Mouse (Mus musculus) liver, embryonic 11.5 days (tissue): ENCODE results near the gene Srgap1. TPM values are rescaled to one million over a fixed set of nuclear protein-coding genes. Genes with fewer than 3 reads are reported as not detected.

Experiments used
- ATAC-seq: fragments of 200-750 bp; cut with Nextera tagmentation; replicated peaks from 2 replicates; pipeline ENCODE4 v1.8.0; 2017; ENCODE audit warnings: moderate number of reproducible peaks, mild to moderate bottlenecking, moderate TSS enrichment, moderate library complexity; ENCODE audit not compliant: low FRiP score
- DNase-seq: peaks from one replicate; pipeline ENCODE4 v3.0.0-alpha.2; 2017; ENCODE audit warnings: low spot score
- H3K27ac ChIP-seq: fragments of 300-500 bp; sonication (generic); 2 replicates; pipeline ENCODE4 v1.5.1; 2014; ENCODE audit warnings: mild to moderate bottlenecking, low read depth, low read length, control low read depth
- H3K27me3 ChIP-seq: fragments of 300-500 bp; sonication (generic); replicated peaks from 2 replicates; pipeline ENCODE4 v1.6.1; 2014; ENCODE audit warnings: low read length, mixed read lengths; ENCODE audit not compliant: control insufficient read depth, insufficient read depth
- H3K36me3 ChIP-seq: fragments of 300-500 bp; sonication (generic); 2 replicates; pipeline ENCODE4 v1.6.1; 2014; ENCODE audit warnings: mild to moderate bottlenecking, low read length, moderate library complexity, mixed read lengths; ENCODE audit not compliant: control insufficient read depth, insufficient read depth
- H3K4me1 ChIP-seq: fragments of 300-500 bp; sonication (generic); replicated peaks from 2 replicates; pipeline ENCODE4 v1.6.1; 2014; ENCODE audit warnings: low read length, mixed read lengths; ENCODE audit not compliant: control insufficient read depth, insufficient read depth
- H3K4me2 ChIP-seq: fragments of 300-500 bp; sonication (generic); 2 replicates; pipeline ENCODE4 v1.6.1; 2014; ENCODE audit warnings: mild to moderate bottlenecking, control low read depth, moderate library complexity
- H3K4me3 ChIP-seq: fragments of 300-500 bp; sonication (generic); 2 replicates; pipeline ENCODE4 v1.5.1; 2014; ENCODE audit warnings: low read depth, low read length, control low read depth
- H3K9ac ChIP-seq: fragments of 300-500 bp; sonication (generic); 2 replicates; pipeline ENCODE4 v1.6.1; 2014; ENCODE audit warnings: low read depth, low read length, control low read depth
- H3K9me3 ChIP-seq: fragments of 300-500 bp; sonication (generic); 2 replicates; pipeline ENCODE4 v1.6.1; 2016; ENCODE audit warnings: low read length, inconsistent platforms, mixed read lengths; ENCODE audit not compliant: control insufficient read depth
- WGBS: fragments of 180-500 bp; shearing (Covaris S2); extraction: QIAGEN DNeasy Blood & Tissue Kit; methylation state at CpG from one replicate; pipeline ENCODE4 v1.1.7; 2014; 5-methylcytosine and 5-hydroxymethylcytosine counted together
- polyA plus RNA-seq: library from polyadenylated mRNA; unstranded; fragments of >200 nt; fragmentation: Nextera tagmentation; extraction: Ambion mirVana; gene quantifications from 2 replicates; pipeline ENCODE4 v1.2.1, GENCODE M21; 2014

Gene Srgap1
- polyA plus RNA-seq, 1 experiment from 2014 or later = 3.8 TPM

- DNase-seq (peak; percentile 89), ATAC-seq (peak; percentile 74)
- Histone ChIP-seq H3K9me3 (no peaks in the 10 kb centered on the region), H3K36me3 (no peaks in the 10 kb centered on the region), H3K9ac (peak overlapping the region; percentile 72), H3K4me1 (no peaks in the 10 kb centered on the region), H3K4me3 (peak overlapping the region; percentile 71), H3K27ac (no peak overlapping the region), H3K4me2 (peak overlapping the region; percentile 87), H3K27me3 (no peaks in the 10 kb centered on the region; the same call in 1 of the 2 replicates)
- WGBS = 9% methylated on average over 43 of the region's 44 CpGs
These were observed 731 bp upstream of the Srgap1 start for GRCm38 (mm10) chr10:122047727-122048365.

- ATAC-seq (no peak), DNase-seq (no peak)
- WGBS = 6% methylated on average over 13 of the region's 13 CpGs
- no peak overlapping the region for H3K27ac ChIP-seq
- H3K4me3 ChIP-seq = peak overlapping the region; percentile 71
- H3K4me1 ChIP-seq = no peaks in the 10 kb centered on the region
- H3K9ac ChIP-seq = peak overlapping the region; percentile 72
- H3K9me3 ChIP-seq = no peaks in the 10 kb centered on the region
- no peaks in the 10 kb centered on the region; the same call in 1 of the 2 replicates for H3K27me3 ChIP-seq
- no peaks in the 10 kb centered on the region for H3K36me3 ChIP-seq
- peak overlapping the region; percentile 87 for H3K4me2 ChIP-seq
These were observed 608 bp downstream of the Srgap1 start for GRCm38 (mm10) chr10:122046511-122046903.

GRCm38 (mm10) chr10:122045946-122046345, 1.2 kb downstream of the Srgap1 start:
- no peak for ATAC-seq
- H3K4me3 ChIP-seq = peak overlapping the region; percentile 71
- H3K36me3 ChIP-seq = no peaks in the 10 kb centered on the region
- no peak overlapping the region for H3K9ac ChIP-seq
- DNase-seq = no peak
- peak overlapping the region; percentile 87 for H3K4me2 ChIP-seq
- 34% methylated on average over 9 of the region's 9 CpGs for WGBS
- H3K27ac ChIP-seq = no peak overlapping the region
- no peaks in the 10 kb centered on the region; the same call in 1 of the 2 replicates for H3K27me3 ChIP-seq
- H3K9me3 ChIP-seq = no peaks in the 10 kb centered on the region
- H3K4me1 ChIP-seq = no peaks in the 10 kb centered on the region

- Histone ChIP-seq H3K27me3 (no peaks in the 10 kb centered on the region; the same call in 1 of the 2 replicates), H3K4me1 (no peaks in the 10 kb centered on the region), H3K27ac (no peak overlapping the region), H3K4me2 (no peak overlapping the region), H3K9me3 (peaks cover 3% of the 10 kb centered on the region; the same call in 1 of the 2 replicates), H3K36me3 (no peaks in the 10 kb centered on the region), H3K4me3 (no peak overlapping the region), H3K9ac (no peak overlapping the region)
- no peak for ATAC-seq
- 79% methylated on average over 4 of the region's 4 CpGs for WGBS
- DNase-seq = no peak
These were observed 2.2 kb downstream of the Srgap1 start for GRCm38 (mm10) chr10:122044926-122045325.

GRCm38 (mm10) chr10:122040372-122040771, 6.7 kb downstream of the Srgap1 start:
- no peak overlapping the region for H3K4me3 ChIP-seq
- no peak overlapping the region for H3K4me2 ChIP-seq
- H3K9me3 ChIP-seq = peaks cover 3% of the 10 kb centered on the region; the same call in 1 of the 2 replicates
- no peaks in the 10 kb centered on the region for H3K4me1 ChIP-seq
- H3K9ac ChIP-seq = no peak overlapping the region
- no peak for ATAC-seq
- H3K27me3 ChIP-seq = no peaks in the 10 kb centered on the region
- no peaks in the 10 kb centered on the region for H3K36me3 ChIP-seq
- DNase-seq = no peak
- H3K27ac ChIP-seq = no peak overlapping the region
- WGBS = 35% methylated on average over 4 of the region's 4 CpGs

- Histone ChIP-seq H3K4me3 (no peak overlapping the region), H3K36me3 (no peaks in the 10 kb centered on the region), H3K4me2 (no peak overlapping the region), H3K27ac (no peak overlapping the region), H3K9me3 (peaks cover 3% of the 10 kb centered on the region; the same call in 1 of the 2 replicates), H3K4me1 (no peaks in the 10 kb centered on the region), H3K9ac (no peak overlapping the region), H3K27me3 (no peaks in the 10 kb centered on the region)
- WGBS = 86% methylated on average over 4 of the region's 4 CpGs
- DNase-seq (no peak), ATAC-seq (no peak)
These were observed 7.5 kb downstream of the Srgap1 start for GRCm38 (mm10) chr10:122039566-122039965.

GRCm38 (mm10) chr10:122038554-122038953, 8.6 kb downstream of the Srgap1 start:
- Histone ChIP-seq H3K4me1 (no peaks in the 10 kb centered on the region), H3K4me2 (no peak overlapping the region), H3K9ac (no peak overlapping the region), H3K4me3 (no peak overlapping the region), H3K9me3 (peaks cover 3% of the 10 kb centered on the region; the same call in 1 of the 2 replicates), H3K27me3 (no peaks in the 10 kb centered on the region), H3K27ac (no peak overlapping the region), H3K36me3 (no peaks in the 10 kb centered on the region)
- no peak for DNase-seq
- WGBS = 59% methylated on average over 3 of the region's 3 CpGs
- ATAC-seq = peak; percentile 53; the same call in 1 of the 2 replicates

- Histone ChIP-seq H3K4me1 (no peaks in the 10 kb centered on the region), H3K9me3 (no peaks in the 10 kb centered on the region), H3K9ac (no peak overlapping the region), H3K27ac (no peak overlapping the region), H3K4me2 (no peak overlapping the region), H3K27me3 (no peaks in the 10 kb centered on the region), H3K36me3 (no peaks in the 10 kb centered on the region), H3K4me3 (no peak overlapping the region)
- WGBS = 67% methylated on average over 5 of the region's 5 CpGs
- no peak for DNase-seq
- no peak for ATAC-seq
These were observed 13.8 kb downstream of the Srgap1 start for GRCm38 (mm10) chr10:122033271-122033670.

- H3K36me3 ChIP-seq = no peaks in the 10 kb centered on the region
- no peak overlapping the region for H3K4me2 ChIP-seq
- no peaks in the 10 kb centered on the region for H3K4me1 ChIP-seq
- no peak overlapping the region for H3K4me3 ChIP-seq
- ATAC-seq (no peak), DNase-seq (no peak)
- no peak overlapping the region for H3K9ac ChIP-seq
- H3K27ac ChIP-seq = no peak overlapping the region
- H3K9me3 ChIP-seq = no peaks in the 10 kb centered on the region
- 77% methylated on average over 5 of the region's 5 CpGs for WGBS
- no peaks in the 10 kb centered on the region for H3K27me3 ChIP-seq
These were observed 16.7 kb downstream of the Srgap1 start for GRCm38 (mm10) chr10:122030420-122030819.
